Mouse (Mus musculus): ENCODE data around the gene Rhbg. TPM values are rescaled to one million over a fixed set of nuclear protein-coding genes. Genes with fewer than 3 reads are reported as not detected.

Rhbg gene
- polyA plus RNA-seq, 1 experiment from 2014 or later: 0.21 TPM

- ATAC-seq (replicated peaks; ENCODE audit: extremely low read depth, insufficient read depth, low FRiP score): no peak
- peaks cover 40% of the 10 kb centered on the region for H3K27me3 ChIP-seq (ENCODE audit: control insufficient read depth, insufficient read depth, low read length)
- WGBS: 57% methylated on average over 8 of the region's 8 CpGs
Observed at GRCm38 (mm10) chr3:88234041-88234440, 20.5 kb downstream of the Rhbg start.

GRCm38 (mm10) chr3:88232851-88233649 is 21.5 kb downstream of the Rhbg start:
- Histone ChIP-seq H3K4me1 (ENCODE audit: control insufficient read depth, insufficient read depth, low read length) (no peaks in the 10 kb centered on the region), H3K27me3 (ENCODE audit: control insufficient read depth, insufficient read depth, low read length) (peaks cover 35% of the 10 kb centered on the region), H3K4me2 (ENCODE audit: low read depth, low read length) (no peak overlapping the region), H3K4me3 (ENCODE audit: low read length) (no peak overlapping the region), H3K27ac (ENCODE audit: low read length) (no peak overlapping the region), H3K9me3 (replicated peaks; ENCODE audit: control insufficient read depth, low read length) (no peaks in the 10 kb centered on the region), H3K36me3 (ENCODE audit: control insufficient read depth, insufficient read depth) (no peaks in the 10 kb centered on the region), H3K9ac (ENCODE audit: low read length) (no peak overlapping the region)
- 31% methylated on average over 7 of the region's 7 CpGs for WGBS
- no peak for ATAC-seq (replicated peaks; ENCODE audit: extremely low read depth, insufficient read depth, low FRiP score)

More at GRCm38 (mm10) chr3:88234041-88234440, 20.5 kb downstream of the Rhbg start:
- Histone ChIP-seq H3K4me3 (ENCODE audit: low read length) (no peak overlapping the region), H3K4me2 (ENCODE audit: low read depth, low read length) (no peak overlapping the region), H3K4me1 (ENCODE audit: control insufficient read depth, insufficient read depth, low read length) (no peaks in the 10 kb centered on the region), H3K9me3 (replicated peaks; ENCODE audit: control insufficient read depth, low read length) (no peaks in the 10 kb centered on the region), H3K27ac (ENCODE audit: low read length) (no peak overlapping the region), H3K9ac (ENCODE audit: low read length) (no peak overlapping the region), H3K36me3 (ENCODE audit: control insufficient read depth, insufficient read depth) (no peaks in the 10 kb centered on the region)

GRCm38 (mm10) chr3:88232301-88232702 is 22.2 kb downstream of the Rhbg start:
- Histone ChIP-seq H3K36me3 (ENCODE audit: control insufficient read depth, insufficient read depth) (no peaks in the 10 kb centered on the region), H3K4me3 (ENCODE audit: low read length) (no peak overlapping the region), H3K4me1 (ENCODE audit: control insufficient read depth, insufficient read depth, low read length) (no peaks in the 10 kb centered on the region), H3K9me3 (replicated peaks; ENCODE audit: control insufficient read depth, low read length) (no peaks in the 10 kb centered on the region), H3K4me2 (ENCODE audit: low read depth, low read length) (no peak overlapping the region), H3K9ac (ENCODE audit: low read length) (no peak overlapping the region), H3K27ac (ENCODE audit: low read length) (no peak overlapping the region), H3K27me3 (ENCODE audit: control insufficient read depth, insufficient read depth, low read length) (peaks cover 34% of the 10 kb centered on the region)
- ATAC-seq (replicated peaks; ENCODE audit: extremely low read depth, insufficient read depth, low FRiP score): no peak
- WGBS: 55% methylated on average over 7 of the region's 7 CpGs

GRCm38 (mm10) chr3:88231061-88231641 is 23.4 kb downstream of the Rhbg start:
- Histone ChIP-seq H3K4me1 (ENCODE audit: control insufficient read depth, insufficient read depth, low read length) (no peaks in the 10 kb centered on the region), H3K27me3 (ENCODE audit: control insufficient read depth, insufficient read depth, low read length) (peaks cover 33% of the 10 kb centered on the region), H3K9me3 (replicated peaks; ENCODE audit: control insufficient read depth, low read length) (no peaks in the 10 kb centered on the region), H3K4me2 (ENCODE audit: low read depth, low read length) (no peak overlapping the region), H3K9ac (ENCODE audit: low read length) (no peak overlapping the region), H3K4me3 (ENCODE audit: low read length) (no peak overlapping the region), H3K27ac (ENCODE audit: low read length) (no peak overlapping the region), H3K36me3 (ENCODE audit: control insufficient read depth, insufficient read depth) (no peaks in the 10 kb centered on the region)
- 48% methylated on average over 1 of the region's 1 CpGs for WGBS
- no peak for ATAC-seq (replicated peaks; ENCODE audit: extremely low read depth, insufficient read depth, low FRiP score)

GRCm38 (mm10) chr3:88230262-88231047 is 24.1 kb downstream of the Rhbg start:
- H3K4me3 ChIP-seq (ENCODE audit: low read length): no peak overlapping the region
- H3K9me3 ChIP-seq (replicated peaks; ENCODE audit: control insufficient read depth, low read length): no peaks in the 10 kb centered on the region
- H3K4me2 ChIP-seq (ENCODE audit: low read depth, low read length): no peak overlapping the region
- WGBS: 43% methylated on average over 17 of the region's 17 CpGs
- peaks cover 35% of the 10 kb centered on the region for H3K27me3 ChIP-seq (ENCODE audit: control insufficient read depth, insufficient read depth, low read length)
- H3K27ac ChIP-seq (ENCODE audit: low read length): no peak overlapping the region
- H3K4me1 ChIP-seq (ENCODE audit: control insufficient read depth, insufficient read depth, low read length): no peaks in the 10 kb centered on the region
- H3K36me3 ChIP-seq (ENCODE audit: control insufficient read depth, insufficient read depth): no peaks in the 10 kb centered on the region
- no peak for ATAC-seq (replicated peaks; ENCODE audit: extremely low read depth, insufficient read depth, low FRiP score)
- H3K9ac ChIP-seq (ENCODE audit: low read length): no peak overlapping the region

GRCm38 (mm10) chr3:88229526-88229925 is 25.0 kb downstream of the Rhbg start:
- Histone ChIP-seq H3K9me3 (replicated peaks; ENCODE audit: control insufficient read depth, low read length) (no peaks in the 10 kb centered on the region), H3K9ac (ENCODE audit: low read length) (no peak overlapping the region), H3K27me3 (ENCODE audit: control insufficient read depth, insufficient read depth, low read length) (peaks cover 40% of the 10 kb centered on the region), H3K27ac (ENCODE audit: low read length) (no peak overlapping the region), H3K4me3 (ENCODE audit: low read length) (no peak overlapping the region), H3K4me1 (ENCODE audit: control insufficient read depth, insufficient read depth, low read length) (no peaks in the 10 kb centered on the region), H3K36me3 (ENCODE audit: control insufficient read depth, insufficient read depth) (no peaks in the 10 kb centered on the region), H3K4me2 (ENCODE audit: low read depth, low read length) (no peak overlapping the region)
- WGBS: 79% methylated on average over 6 of the region's 6 CpGs
- no peak for ATAC-seq (replicated peaks; ENCODE audit: extremely low read depth, insufficient read depth, low FRiP score)

- no peaks in the 10 kb centered on the region for H3K9me3 ChIP-seq (replicated peaks; ENCODE audit: control insufficient read depth, low read length)
- H3K36me3 ChIP-seq (ENCODE audit: control insufficient read depth, insufficient read depth): no peaks in the 10 kb centered on the region
- H3K4me1 ChIP-seq (ENCODE audit: control insufficient read depth, insufficient read depth, low read length): no peaks in the 10 kb centered on the region
- H3K4me3 ChIP-seq (ENCODE audit: low read length): no peak overlapping the region
- WGBS: 47% methylated on average over 4 of the region's 4 CpGs
- no peak overlapping the region for H3K9ac ChIP-seq (ENCODE audit: low read length)
- no peak for ATAC-seq (replicated peaks; ENCODE audit: extremely low read depth, insufficient read depth, low FRiP score)
- no peak overlapping the region for H3K27ac ChIP-seq (ENCODE audit: low read length)
- H3K27me3 ChIP-seq (ENCODE audit: control insufficient read depth, insufficient read depth, low read length): peaks cover 41% of the 10 kb centered on the region
- H3K4me2 ChIP-seq (ENCODE audit: low read depth, low read length): no peak overlapping the region
Observed at GRCm38 (mm10) chr3:88228906-88229305, 25.6 kb downstream of the Rhbg start.

GRCm38 (mm10) chr3:88227976-88228375 is 26.5 kb downstream of the Rhbg start:
- no peak overlapping the region for H3K27ac ChIP-seq (ENCODE audit: low read length)
- no peak overlapping the region for H3K4me2 ChIP-seq (ENCODE audit: low read depth, low read length)
- no peaks in the 10 kb centered on the region for H3K36me3 ChIP-seq (ENCODE audit: control insufficient read depth, insufficient read depth)
- no peak for ATAC-seq (replicated peaks; ENCODE audit: extremely low read depth, insufficient read depth, low FRiP score)
- H3K9ac ChIP-seq (ENCODE audit: low read length): no peak overlapping the region
- no peak overlapping the region for H3K4me3 ChIP-seq (ENCODE audit: low read length)
- no peaks in the 10 kb centered on the region for H3K9me3 ChIP-seq (replicated peaks; ENCODE audit: control insufficient read depth, low read length)
- no peaks in the 10 kb centered on the region for H3K4me1 ChIP-seq (ENCODE audit: control insufficient read depth, insufficient read depth, low read length)
- 57% methylated on average over 6 of the region's 6 CpGs for WGBS
- H3K27me3 ChIP-seq (ENCODE audit: control insufficient read depth, insufficient read depth, low read length): peaks cover 39% of the 10 kb centered on the region

- 25% methylated on average over 4 of the region's 4 CpGs for WGBS
- Histone ChIP-seq H3K27ac (ENCODE audit: low read length) (no peak overlapping the region), H3K4me2 (ENCODE audit: low read depth, low read length) (no peak overlapping the region), H3K4me1 (ENCODE audit: control insufficient read depth, insufficient read depth, low read length) (no peaks in the 10 kb centered on the region), H3K4me3 (ENCODE audit: low read length) (no peak overlapping the region), H3K27me3 (ENCODE audit: control insufficient read depth, insufficient read depth, low read length) (peaks cover 40% of the 10 kb centered on the region), H3K9ac (ENCODE audit: low read length) (no peak overlapping the region), H3K9me3 (replicated peaks; ENCODE audit: control insufficient read depth, low read length) (no peaks in the 10 kb centered on the region), H3K36me3 (ENCODE audit: control insufficient read depth, insufficient read depth) (no peaks in the 10 kb centered on the region)
- ATAC-seq (replicated peaks; ENCODE audit: extremely low read depth, insufficient read depth, low FRiP score): no peak
Observed at GRCm38 (mm10) chr3:88227260-88227659, 27.2 kb downstream of the Rhbg start.
